Mouse (Mus musculus) kidney, postnatal 10 days (tissue): ENCODE measurements around the gene Odaph.
"Not testable (repeated sequence)": the region's sequence is repeated elsewhere in the genome, so short reads cannot be mapped to it uniquely, and the experiment has no call there.

Experiments used
- DNase-seq: peaks from one replicate; pipeline ENCODE4 v3.0.0; 2021; ENCODE audit warnings: mixed read lengths

Odaph gene

GRCm38 (mm10) chr5:91987236-91987635, at the start of gene Odaph:
Gene Odaph, plus strand, starts transcription at chr5:91987475.
- DNase-seq = no peak

- DNase-seq = not testable (repeated sequence)
Observed at GRCm38 (mm10) chr5:91945609-91946008, 41.7 kb upstream of the Odaph start.

GRCm38 (mm10) chr5:91947008-91947407, 40.3 kb upstream of the Odaph start:
- DNase-seq = no peak

- DNase-seq = no peak
Observed at GRCm38 (mm10) chr5:91949441-91949840, 37.8 kb upstream of the Odaph start.

- DNase-seq = no peak
Observed at GRCm38 (mm10) chr5:91951404-91951803, 35.9 kb upstream of the Odaph start.

GRCm38 (mm10) chr5:91956991-91957760, 30.1 kb upstream of the Odaph start:
- DNase-seq = no peak

GRCm38 (mm10) chr5:91959096-91959495, 28.2 kb upstream of the Odaph start:
- DNase-seq = no peak

- no peak for DNase-seq
Observed at GRCm38 (mm10) chr5:91959986-91960385, 27.3 kb upstream of the Odaph start.

- DNase-seq = no peak
Observed at GRCm38 (mm10) chr5:91960606-91961254, 26.5 kb upstream of the Odaph start.

- no peak for DNase-seq
Observed at GRCm38 (mm10) chr5:91961370-91961769, 25.9 kb upstream of the Odaph start.

- DNase-seq = no peak
Observed at GRCm38 (mm10) chr5:91962259-91962638, 25.0 kb upstream of the Odaph start.

- DNase-seq = peak; percentile 97
Observed at GRCm38 (mm10) chr5:91962639-91963440, 24.4 kb upstream of the Odaph start, which contains the start of gene Rchy1. Gene Rchy1, minus strand, starts transcription at chr5:91963068.

- no peak for DNase-seq
Observed at GRCm38 (mm10) chr5:91972046-91972445, 15.2 kb upstream of the Odaph start.

GRCm38 (mm10) chr5:91974002-91974401, 13.3 kb upstream of the Odaph start:
- DNase-seq = no peak

GRCm38 (mm10) chr5:91975758-91976157, 11.5 kb upstream of the Odaph start:
- DNase-seq = no peak

GRCm38 (mm10) chr5:91976566-91977396, 10.5 kb upstream of the Odaph start:
- no peak for DNase-seq

GRCm38 (mm10) chr5:91977397-91977770, 9.9 kb upstream of the Odaph start:
- no peak for DNase-seq

GRCm38 (mm10) chr5:91981176-91981840, 6.0 kb upstream of the Odaph start:
- DNase-seq = no peak

GRCm38 (mm10) chr5:91983490-91983889, 3.8 kb upstream of the Odaph start:
- DNase-seq = no peak

- DNase-seq = no peak
Observed at GRCm38 (mm10) chr5:91985721-91986120, 1.6 kb upstream of the Odaph start.

GRCm38 (mm10) chr5:91987799-91988198, 524 bp downstream of the Odaph start:
- DNase-seq = no peak

GRCm38 (mm10) chr5:91989261-91989660, 2.0 kb downstream of the Odaph start:
- no peak for DNase-seq
